In genomic region chrX:104482572-104483443, GRCm38 (mm10) we compare ENCODE assay signal across 8 mouse cellular contexts. TPM values are rescaled to one million over a fixed set of nuclear protein-coding genes. Genes with fewer than 3 reads are reported as not detected.
DNase-seq lines count a peak whose midpoint lies in the region; ATAC-seq lines count a peak whose summit lies in the region.

Gene Uprt, plus strand, starts transcription at chrX:104482818.

- no peaks in the 10 kb centered on the region for H3K9me3 ChIP-seq in lung, embryonic 16.5 days (ENCODE audit: control insufficient read depth, low read length)

- H3K4me3 ChIP-seq in lung, embryonic 16.5 days (ENCODE audit: low read length): peak within 1 kb of the TSS; percentile 66

- H3K36me3 ChIP-seq in lung, embryonic 16.5 days (ENCODE audit: control insufficient read depth, insufficient read depth, low read length): no peaks in the 10 kb centered on the region

- 15% methylated on average over 33 of the region's 34 CpGs for WGBS in lung, embryonic 16.5 days

- peak within 1 kb of the TSS; percentile 51 for H3K4me2 ChIP-seq in lung, embryonic 16.5 days (ENCODE audit: low read depth, low read length)

- peak; percentile 93 for DNase-seq in MEL-GATA-1-ER (ENCODE audit: extremely low read depth, low read depth)
- DNase-seq in cerebellum, adult 8-10 months: peak; percentile 70
- peak; percentile 59 for DNase-seq in forelimb bud, embryonic 11.5 days (ENCODE audit: low read depth, low spot score)
- DNase-seq in layer of hippocampus, adult 9-11 months: peak; percentile 86
- peak; percentile 18 for DNase-seq in ovary, postnatal 10 days (ENCODE audit: low spot score)
- peak; percentile 75 for DNase-seq in thymus, postnatal 0 days (ENCODE audit: low spot score)

- H3K27me3 ChIP-seq in lung, embryonic 16.5 days (ENCODE audit: control insufficient read depth, insufficient read depth, low read depth, low read length): no peaks in the 10 kb centered on the region

- 0 out of 2 replicates have a peak, but pooled peaks cover 3% of the 10 kb centered on the region for H3K4me1 ChIP-seq in lung, embryonic 16.5 days (replicated peaks; ENCODE audit: control insufficient read depth, insufficient read depth, low read length)

- peak; percentile 97 to 98 for ATAC-seq in hematopoietic stem cell, adult 5-6 weeks (replicated peaks in 1 of 2; ENCODE audit: insufficient read depth in 1 of 2, low FRiP score in 2 of 2, low TSS enrichment in 1 of 2, low read depth in 1 of 2, poor library complexity in 2 of 2, severe bottlenecking in 2 of 2)
- peak; percentile 97 for ATAC-seq in lung, embryonic 16.5 days (ENCODE audit: low read depth)

- H3K9ac ChIP-seq in lung, embryonic 16.5 days (ENCODE audit: low read length): peak within 1 kb of the TSS; percentile 70

- H3K27ac ChIP-seq in lung, embryonic 16.5 days (ENCODE audit: low read length): peak within 1 kb of the TSS; percentile 65

RNA-seq across cellular contexts. Expression of gene Uprt, which starts in this region (rescaled TPM):
- 11.3 and 15.8 TPM in 2 replicates for total RNA-seq in hematopoietic stem cell, adult 5-6 weeks (2017)
- 1.7 and 2.0 TPM in 2 replicates for polyA plus RNA-seq in lung, embryonic 16.5 days (2015; fragmentation: Nextera tagmentation; extraction: Ambion mirVana)
- 0.69 and 0.86 TPM in 2 replicates for polyA plus RNA-seq in thymus, postnatal 0 days (2015; fragmentation: Nextera tagmentation; extraction: Ambion mirVana)

Comparison
In these comparisons a context has a peak if more than half of its experiments do, and no peak if none do; other contexts are left out.
1. Peak in every context shown above with its lines: DNase-seq, ATAC-seq, H3K4me3 ChIP-seq and H3K27ac ChIP-seq.
2. Peak in DNase-seq in thymus, postnatal 0 days; RNA of the gene not detected or under 1 TPM.
3. DNase-seq: peak in every context shown above with its lines; median percentile 93 in MEL-GATA-1-ER; 86 in layer of hippocampus, adult 9-11 months; 75 in thymus, postnatal 0 days; 70 in cerebellum, adult 8-10 months; 59 in forelimb bud, embryonic 11.5 days; 18 in ovary, postnatal 10 days.